Mouse (Mus musculus): ENCODE measurements around the gene Tbx18. TPM values are rescaled to one million over a fixed set of nuclear protein-coding genes. Genes with fewer than 3 reads are reported as not detected.

The Tbx18 gene
- polyA plus RNA-seq, 1 experiment from 2014 or later = 1.5 TPM

DNA sequence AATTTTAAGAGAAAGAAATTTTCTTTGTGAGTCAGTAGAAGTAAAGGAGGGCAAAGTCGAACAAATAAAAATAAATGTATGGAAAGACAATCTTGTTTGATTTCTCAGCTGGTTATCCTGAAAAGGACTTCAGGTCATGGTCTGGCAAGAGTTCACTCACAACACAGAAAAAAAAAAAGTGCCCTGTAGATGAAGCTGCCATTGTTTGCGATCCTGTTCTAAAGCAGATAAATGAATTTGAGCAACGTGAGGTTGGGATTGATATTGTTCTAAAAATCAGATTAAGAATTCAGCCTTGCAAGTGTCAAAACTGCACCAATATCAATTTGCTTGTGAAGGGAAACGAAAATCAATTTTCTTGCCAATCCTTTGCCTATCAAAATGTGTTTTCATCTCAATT is 6.2 kb upstream of the Tbx18 start:
- Histone ChIP-seq H3K36me3 (ENCODE audit: control insufficient read depth, insufficient read depth, low read length) (no peaks in the 10 kb centered on the region), H3K4me2 (ENCODE audit: low read length) (no peak overlapping the region), H3K9me3 (ENCODE audit: control insufficient read depth, low read length) (no peaks in the 10 kb centered on the region), H3K4me1 (ENCODE audit: control insufficient read depth, insufficient read depth, low read depth, low read length) (peaks cover 6% of the 10 kb centered on the region), H3K9ac (ENCODE audit: low read depth, low read length) (no peak overlapping the region), H3K27ac (ENCODE audit: low read depth, low read length) (no peak overlapping the region), H3K27me3 (replicated peaks; ENCODE audit: control insufficient read depth, insufficient read depth, low read length) (peaks cover 63% of the 10 kb centered on the region), H3K4me3 (ENCODE audit: low read length) (no peak overlapping the region)
- no peak for ATAC-seq
- 7% methylated on average over 4 of the region's 4 CpGs for WGBS

DNA sequence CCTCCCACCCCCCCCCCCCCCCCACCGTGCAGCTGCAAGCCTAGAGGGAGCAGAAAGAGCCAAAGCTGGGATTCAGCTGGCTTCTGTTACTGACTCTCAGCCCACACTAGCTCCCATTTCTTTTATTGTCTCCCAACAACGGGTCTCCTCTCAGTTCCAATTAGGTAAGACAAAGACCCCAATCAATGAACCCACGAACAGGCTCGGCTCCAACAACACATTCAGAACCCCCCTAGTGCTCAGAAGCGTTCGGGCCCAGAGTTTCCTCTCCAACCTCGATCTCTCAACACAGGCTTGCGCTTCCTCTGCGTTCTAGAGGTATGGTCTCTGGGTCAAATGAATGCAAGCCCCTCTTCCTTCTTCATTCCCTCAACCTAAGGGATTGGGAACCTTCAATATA is 4.0 kb upstream of the Tbx18 start:
- no peak overlapping the region for H3K4me2 ChIP-seq (ENCODE audit: low read length)
- no peak overlapping the region for H3K4me3 ChIP-seq (ENCODE audit: low read length)
- WGBS = 3% methylated on average over 9 of the region's 9 CpGs
- H3K9ac ChIP-seq (ENCODE audit: low read depth, low read length) = no peak overlapping the region
- no peaks in the 10 kb centered on the region for H3K36me3 ChIP-seq (ENCODE audit: control insufficient read depth, insufficient read depth, low read length)
- peaks cover 13% of the 10 kb centered on the region for H3K4me1 ChIP-seq (ENCODE audit: control insufficient read depth, insufficient read depth, low read depth, low read length)
- H3K27me3 ChIP-seq (replicated peaks; ENCODE audit: control insufficient read depth, insufficient read depth, low read length) = peaks cover 46% of the 10 kb centered on the region
- H3K9me3 ChIP-seq (ENCODE audit: control insufficient read depth, low read length) = no peaks in the 10 kb centered on the region
- no peak overlapping the region for H3K27ac ChIP-seq (ENCODE audit: low read depth, low read length)
- no peak for ATAC-seq

DNA sequence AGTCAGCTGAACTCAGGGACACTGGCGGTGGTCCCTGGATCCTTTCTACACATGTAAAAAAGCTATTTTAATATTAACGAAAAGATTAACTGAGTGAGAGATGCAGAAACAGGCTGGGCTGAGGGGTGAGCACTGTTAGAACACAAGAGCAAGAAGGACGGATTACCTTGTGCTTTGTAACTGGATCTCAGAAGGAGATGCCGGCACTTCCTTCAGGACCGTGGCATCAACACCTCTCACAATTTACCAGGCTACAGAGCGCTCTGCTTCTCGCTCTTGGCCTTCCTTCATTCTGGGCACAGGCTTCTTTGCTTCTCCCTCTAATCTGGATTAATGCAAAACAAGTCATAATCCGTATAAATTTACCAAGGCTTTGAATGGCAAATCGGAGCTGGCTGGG is 3.6 kb upstream of the Tbx18 start:
- ATAC-seq = no peak
- H3K9me3 ChIP-seq (ENCODE audit: control insufficient read depth, low read length) = no peaks in the 10 kb centered on the region
- H3K36me3 ChIP-seq (ENCODE audit: control insufficient read depth, insufficient read depth, low read length) = no peaks in the 10 kb centered on the region
- H3K9ac ChIP-seq (ENCODE audit: low read depth, low read length) = no peak overlapping the region
- 1% methylated on average over 9 of the region's 9 CpGs for WGBS
- no peak overlapping the region for H3K27ac ChIP-seq (ENCODE audit: low read depth, low read length)
- no peak overlapping the region for H3K4me2 ChIP-seq (ENCODE audit: low read length)
- H3K4me3 ChIP-seq (ENCODE audit: low read length) = no peak overlapping the region
- H3K4me1 ChIP-seq (ENCODE audit: control insufficient read depth, insufficient read depth, low read depth, low read length) = peaks cover 14% of the 10 kb centered on the region
- H3K27me3 ChIP-seq (replicated peaks; ENCODE audit: control insufficient read depth, insufficient read depth, low read length) = peaks cover 46% of the 10 kb centered on the region

DNA sequence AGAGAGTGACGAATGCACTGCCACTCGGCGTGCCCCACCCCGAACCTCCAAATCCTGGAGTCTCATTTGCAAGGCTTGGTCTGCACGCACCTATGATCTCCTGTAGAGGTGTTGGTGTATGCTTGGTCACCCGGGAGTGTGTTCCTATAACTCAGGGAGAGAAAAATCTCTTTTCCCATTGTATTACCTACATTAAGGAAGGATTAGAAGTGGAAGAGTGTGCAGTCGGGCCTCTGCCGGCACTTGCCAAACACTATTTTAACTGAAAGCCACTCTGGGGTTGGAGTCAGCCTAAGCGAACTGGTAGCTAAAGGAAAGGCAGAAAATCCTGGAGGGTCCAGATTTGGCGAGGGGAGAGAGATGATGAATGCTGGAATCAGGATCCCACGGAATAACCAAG is 2.7 kb upstream of the Tbx18 start:
- H3K27ac ChIP-seq (ENCODE audit: low read depth, low read length) = no peak overlapping the region
- H3K4me3 ChIP-seq (ENCODE audit: low read length) = no peak overlapping the region
- no peak overlapping the region for H3K4me2 ChIP-seq (ENCODE audit: low read length)
- peaks cover 43% of the 10 kb centered on the region for H3K27me3 ChIP-seq (replicated peaks; ENCODE audit: control insufficient read depth, insufficient read depth, low read length)
- no peaks in the 10 kb centered on the region for H3K9me3 ChIP-seq (ENCODE audit: control insufficient read depth, low read length)
- ATAC-seq = no peak
- no peak overlapping the region for H3K9ac ChIP-seq (ENCODE audit: low read depth, low read length)
- no peaks in the 10 kb centered on the region for H3K36me3 ChIP-seq (ENCODE audit: control insufficient read depth, insufficient read depth, low read length)
- peaks cover 14% of the 10 kb centered on the region for H3K4me1 ChIP-seq (ENCODE audit: control insufficient read depth, insufficient read depth, low read depth, low read length)
- 5% methylated on average over 11 of the region's 11 CpGs for WGBS

DNA sequence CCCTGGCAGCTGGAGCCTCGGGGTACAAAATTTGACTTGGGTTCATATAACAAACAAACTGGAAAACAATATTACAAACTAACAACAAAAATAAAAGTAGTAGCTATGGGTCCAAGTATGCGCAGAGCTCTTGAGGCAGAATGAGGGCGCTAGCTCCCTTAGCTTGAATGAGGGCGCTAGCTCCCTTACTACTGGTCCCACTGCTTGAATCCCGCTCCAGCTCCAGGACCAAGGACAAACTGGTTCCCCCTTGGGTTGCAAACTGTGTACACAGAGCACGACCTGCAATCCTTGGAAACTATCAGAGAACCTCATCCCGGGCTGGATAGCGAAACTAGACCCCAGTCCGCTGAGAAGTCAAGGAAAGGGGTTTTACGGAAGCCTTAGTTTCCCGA is 2.2 kb upstream of the Tbx18 start:
- Histone ChIP-seq H3K27ac (ENCODE audit: low read depth, low read length) (no peak overlapping the region), H3K36me3 (ENCODE audit: control insufficient read depth, insufficient read depth, low read length) (no peaks in the 10 kb centered on the region), H3K9ac (ENCODE audit: low read depth, low read length) (no peak overlapping the region), H3K27me3 (replicated peaks; ENCODE audit: control insufficient read depth, insufficient read depth, low read length) (peaks cover 47% of the 10 kb centered on the region), H3K4me1 (ENCODE audit: control insufficient read depth, insufficient read depth, low read depth, low read length) (peaks cover 14% of the 10 kb centered on the region), H3K9me3 (ENCODE audit: control insufficient read depth, low read length) (no peaks in the 10 kb centered on the region), H3K4me2 (ENCODE audit: low read length) (no peak overlapping the region), H3K4me3 (ENCODE audit: low read length) (0 out of 2 replicates have a peak overlapping the region, but pooled peaks have one; percentile 2)
- 1% methylated on average over 11 of the region's 11 CpGs for WGBS
- no peak for ATAC-seq

DNA sequence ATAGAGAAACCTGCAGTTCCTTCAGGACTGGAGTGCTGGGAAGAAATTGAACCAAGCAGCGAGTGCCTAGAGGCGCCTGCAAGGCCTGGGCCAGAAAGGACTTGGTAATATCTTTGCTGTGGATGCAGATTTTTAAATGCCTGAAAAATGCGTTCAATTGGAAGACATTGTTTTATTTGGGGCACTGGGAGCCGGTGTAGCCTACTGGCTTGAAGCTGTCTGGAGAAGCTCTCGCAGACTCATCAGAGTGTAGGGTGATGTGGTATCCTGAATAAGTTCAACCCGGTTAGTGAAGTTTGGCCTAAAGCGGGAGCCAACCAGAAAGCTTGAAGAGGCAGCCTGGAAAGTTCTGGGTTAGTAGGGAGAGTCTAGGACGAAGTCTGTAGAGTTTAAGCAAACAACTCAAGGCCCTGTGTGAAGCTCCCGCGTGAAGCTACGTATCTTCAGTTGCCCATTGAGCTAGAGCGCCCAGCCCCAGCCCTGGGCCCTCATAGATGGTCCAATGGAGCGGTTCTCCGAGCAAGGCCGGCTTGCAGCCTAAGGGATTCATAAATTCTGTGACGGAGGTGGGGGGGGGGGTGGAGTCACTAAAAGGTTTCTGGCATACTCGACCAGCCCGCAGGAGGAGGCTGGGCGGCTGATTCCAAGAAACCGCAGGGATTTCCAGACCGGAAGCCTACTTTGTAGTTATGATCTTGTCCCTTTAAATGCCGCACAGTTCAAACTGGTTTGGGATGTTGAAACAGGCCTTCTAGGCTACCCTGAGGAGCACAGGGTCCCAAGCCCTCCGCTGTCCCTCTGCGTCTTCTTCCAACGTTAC is 1.6 kb upstream of the Tbx18 start:
- Histone ChIP-seq H3K36me3 (ENCODE audit: control insufficient read depth, insufficient read depth, low read length) (no peaks in the 10 kb centered on the region), H3K9ac (ENCODE audit: low read depth, low read length) (no peak overlapping the region), H3K9me3 (ENCODE audit: control insufficient read depth, low read length) (no peaks in the 10 kb centered on the region), H3K27me3 (replicated peaks; ENCODE audit: control insufficient read depth, insufficient read depth, low read length) (peaks cover 44% of the 10 kb centered on the region), H3K4me2 (ENCODE audit: low read length) (no peak overlapping the region), H3K4me1 (ENCODE audit: control insufficient read depth, insufficient read depth, low read depth, low read length) (peaks cover 14% of the 10 kb centered on the region), H3K4me3 (ENCODE audit: low read length) (no peak overlapping the region), H3K27ac (ENCODE audit: low read depth, low read length) (no peak overlapping the region)
- WGBS = 4% methylated on average over 25 of the region's 25 CpGs
- ATAC-seq = no peak

DNA sequence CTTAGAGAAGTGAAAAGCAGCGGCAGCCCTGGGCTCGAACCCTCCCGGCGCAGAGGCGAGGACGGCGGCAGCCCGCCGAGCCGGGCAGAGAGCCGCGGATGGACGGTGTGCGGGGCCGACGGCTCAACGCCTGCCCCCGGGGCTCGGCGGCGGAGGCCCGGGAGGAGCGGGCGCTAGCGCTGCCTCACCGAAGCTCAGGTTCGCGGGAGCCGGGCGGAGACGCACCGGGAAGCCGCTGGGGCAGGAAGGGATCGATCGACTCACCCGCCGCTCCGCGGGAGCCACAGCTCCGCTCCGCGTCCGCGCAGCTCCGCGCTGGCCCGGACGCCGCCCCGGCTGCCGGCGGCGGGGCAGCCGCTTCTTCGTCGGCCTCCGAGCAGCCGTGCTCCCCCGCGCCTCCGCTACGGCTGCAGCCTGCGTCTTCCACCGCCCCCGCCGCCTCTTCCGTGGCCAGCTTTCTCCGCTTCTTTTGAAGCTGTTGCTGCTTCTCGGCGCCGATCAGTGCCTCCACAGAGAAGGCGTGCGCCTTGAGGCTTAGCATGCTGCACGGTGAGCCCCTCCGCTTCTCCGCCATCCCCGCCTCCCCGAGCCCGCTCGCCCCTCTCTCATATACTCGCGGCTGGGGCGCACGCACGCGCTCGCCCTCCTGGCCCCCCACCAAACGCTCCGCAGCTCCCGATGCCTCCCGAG is 644 bp downstream of the Tbx18 start:
- Histone ChIP-seq H3K9ac (ENCODE audit: low read depth, low read length) (peak overlapping the region; percentile 54), H3K4me1 (ENCODE audit: control insufficient read depth, insufficient read depth, low read depth, low read length) (peaks cover 14% of the 10 kb centered on the region), H3K9me3 (ENCODE audit: control insufficient read depth, low read length) (no peaks in the 10 kb centered on the region), H3K36me3 (ENCODE audit: control insufficient read depth, insufficient read depth, low read length) (no peaks in the 10 kb centered on the region), H3K4me2 (ENCODE audit: low read length) (peak overlapping the region; percentile 70), H3K27me3 (replicated peaks; ENCODE audit: control insufficient read depth, insufficient read depth, low read length) (peaks cover 37% of the 10 kb centered on the region), H3K4me3 (ENCODE audit: low read length) (peak overlapping the region; percentile 45), H3K27ac (ENCODE audit: low read depth, low read length) (peak overlapping the region; percentile 39; the same call in 1 of the 2 replicates)
- ATAC-seq = peak; percentile 49
- under 1% methylated on average over 56 of the region's 91 CpGs for WGBS

DNA sequence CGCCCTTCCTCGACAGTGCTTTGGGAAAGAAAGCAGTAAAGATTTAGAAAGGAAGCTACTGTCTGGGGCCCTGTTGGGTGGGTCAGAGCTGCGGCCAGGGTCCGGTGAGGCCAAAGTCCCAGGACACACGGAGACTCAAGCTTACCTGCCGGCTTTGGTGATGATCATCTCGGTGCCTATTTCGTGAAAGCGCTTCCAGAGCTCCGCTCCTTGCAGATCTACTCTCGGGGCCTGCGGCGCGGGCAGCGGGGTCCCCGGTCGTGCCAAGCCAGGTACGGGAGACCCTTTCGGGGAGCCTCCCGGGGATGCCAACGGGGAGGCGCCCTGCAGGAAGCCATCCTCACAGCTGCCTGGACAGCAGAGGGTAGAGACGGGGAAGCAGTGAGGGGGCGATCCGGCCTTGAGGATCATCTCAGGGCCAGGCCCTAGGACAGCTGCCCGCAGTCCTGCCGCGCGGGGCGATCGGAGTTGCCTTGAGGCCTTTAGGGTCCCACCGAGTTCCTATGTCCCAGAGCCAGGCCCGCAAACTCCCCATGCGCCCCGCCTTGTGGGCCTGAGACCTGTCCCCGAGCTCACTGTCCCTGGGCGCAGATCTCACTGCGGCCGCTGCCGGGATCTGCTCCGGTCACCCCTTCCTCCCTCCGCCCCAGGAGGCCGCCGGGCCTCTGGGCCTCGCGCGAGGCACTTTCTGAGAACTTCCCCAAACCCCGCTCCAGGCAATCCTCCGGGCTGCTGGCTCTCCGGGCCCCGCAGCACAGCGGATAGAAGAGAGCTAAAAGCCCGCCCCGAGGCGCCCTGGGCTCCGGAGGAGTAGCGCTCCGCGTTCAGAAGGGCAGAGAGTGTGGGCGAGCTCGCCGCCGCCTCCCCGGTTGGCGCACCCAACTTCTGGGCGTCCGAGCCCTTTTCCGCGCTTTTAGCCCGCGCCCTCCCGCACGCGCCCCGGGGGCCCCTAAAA is 1.5 kb downstream of the Tbx18 start:
- H3K27me3 ChIP-seq (replicated peaks; ENCODE audit: control insufficient read depth, insufficient read depth, low read length) = peaks cover 37% of the 10 kb centered on the region
- peak overlapping the region; percentile 45 for H3K4me3 ChIP-seq (ENCODE audit: low read length)
- ATAC-seq = peak; percentile 10; the same call in 1 of the 2 replicates
- H3K9me3 ChIP-seq (ENCODE audit: control insufficient read depth, low read length) = no peaks in the 10 kb centered on the region
- H3K27ac ChIP-seq (ENCODE audit: low read depth, low read length) = no peak overlapping the region
- peak overlapping the region; percentile 54 for H3K9ac ChIP-seq (ENCODE audit: low read depth, low read length)
- H3K36me3 ChIP-seq (ENCODE audit: control insufficient read depth, insufficient read depth, low read length) = no peaks in the 10 kb centered on the region
- peak overlapping the region; percentile 70 for H3K4me2 ChIP-seq (ENCODE audit: low read length)
- under 1% methylated on average over 67 of the region's 75 CpGs for WGBS
- H3K4me1 ChIP-seq (ENCODE audit: control insufficient read depth, insufficient read depth, low read depth, low read length) = peaks cover 14% of the 10 kb centered on the region

Data from hindbrain, embryonic 16.5 days (tissue).